Mouse (Mus musculus): Measurements from ENCODE around the gene Elmo1. TPM values are rescaled to one million over a fixed set of nuclear protein-coding genes. Genes with fewer than 3 reads are reported as not detected.

The Elmo1 gene
- total and polyA plus RNA-seq, 2 experiments, result 1.2 to 6.7 TPM

DNA sequence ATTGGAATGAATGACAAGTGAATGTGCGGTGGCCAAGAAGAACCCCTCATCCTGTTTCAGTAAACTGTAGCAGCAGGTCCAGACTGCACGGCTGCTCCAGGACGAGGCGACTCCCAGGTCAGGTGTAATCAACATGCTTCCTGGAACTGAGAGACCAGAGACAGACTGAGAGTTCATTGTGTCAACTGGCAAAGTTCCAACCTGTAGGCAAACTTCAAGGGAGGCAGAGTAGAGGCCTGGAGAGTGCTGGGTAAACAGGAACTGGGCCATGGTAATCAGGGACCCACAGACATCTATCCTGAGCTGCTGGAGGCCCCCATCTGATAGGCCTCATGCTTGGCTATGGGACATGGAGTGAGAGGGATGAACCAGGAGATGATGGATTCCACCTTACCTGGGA is 57.3 kb downstream of the Elmo1 start:
- DNase-seq (ENCODE audit: extremely low read depth, low read depth, low spot score), result peak; percentile 81
- Histone ChIP-seq H3K4me3 (ENCODE audit: insufficient read depth, low read depth, low read length) (no peak overlapping the region), H3K27ac (replicated peaks; ENCODE audit: insufficient read depth, low read depth, low read length) (no peak overlapping the region), H3K9ac (ENCODE audit: low read depth, low read length) (no peak overlapping the region), H3K79me2 (ENCODE audit: control insufficient read depth, insufficient read depth, low read length) (no peaks in the 10 kb centered on the region), H3K36me3 (ENCODE audit: control insufficient read depth, insufficient read depth, low read length) (no peaks in the 10 kb centered on the region), H3K27me3 (ENCODE audit: control insufficient read depth, insufficient read depth, low read length) (no peaks in the 10 kb centered on the region), H3K4me1 (ENCODE audit: control insufficient read depth, insufficient read depth, low read length) (peaks cover 4% of the 10 kb centered on the region; the same call in 1 of the 2 replicates)
- TF ChIP-seq CTCF (IDR thresholded peaks at IDR 0.05; ENCODE audit: low read depth, low read length), result no peak
- TF ChIP-seq POLR2A (IDR thresholded peaks at IDR 0.05; ENCODE audit: extremely low read depth, insufficient read depth, low read length), result no peak
- WGBS, result 13% methylated on average over 4 of the region's 4 CpGs

GRCm38 (mm10) chr13:20150130-20150835 is 59.9 kb downstream of the Elmo1 start:
- H3K79me2 ChIP-seq (ENCODE audit: control insufficient read depth, insufficient read depth, low read length), result no peaks in the 10 kb centered on the region
- H3K27ac ChIP-seq (replicated peaks; ENCODE audit: insufficient read depth, low read depth, low read length), result no peak overlapping the region
- 85% methylated on average over 11 of the region's 11 CpGs for WGBS
- DNase-seq (ENCODE audit: extremely low read depth, low read depth, low spot score), result no peak
- peaks cover 4% of the 10 kb centered on the region; the same call in 1 of the 2 replicates for H3K4me1 ChIP-seq (ENCODE audit: control insufficient read depth, insufficient read depth, low read length)
- no peak overlapping the region for H3K9ac ChIP-seq (ENCODE audit: low read depth, low read length)
- TF ChIP-seq POLR2A (IDR thresholded peaks at IDR 0.05; ENCODE audit: extremely low read depth, insufficient read depth, low read length) (no peak), CTCF (IDR thresholded peaks at IDR 0.05; ENCODE audit: low read depth, low read length) (no peak)
- H3K27me3 ChIP-seq (ENCODE audit: control insufficient read depth, insufficient read depth, low read length), result no peaks in the 10 kb centered on the region
- H3K36me3 ChIP-seq (ENCODE audit: control insufficient read depth, insufficient read depth, low read length), result no peaks in the 10 kb centered on the region
- no peak overlapping the region for H3K4me3 ChIP-seq (ENCODE audit: insufficient read depth, low read depth, low read length)

- H3K27me3 ChIP-seq (ENCODE audit: control insufficient read depth, insufficient read depth, low read length), result no peaks in the 10 kb centered on the region
- H3K79me2 ChIP-seq (ENCODE audit: control insufficient read depth, insufficient read depth, low read length), result no peaks in the 10 kb centered on the region
- DNase-seq (ENCODE audit: extremely low read depth, low read depth, low spot score), result no peak
- 78% methylated on average over 4 of the region's 4 CpGs for WGBS
- no peak overlapping the region for H3K9ac ChIP-seq (ENCODE audit: low read depth, low read length)
- no peak for TF ChIP-seq POLR2A (IDR thresholded peaks at IDR 0.05; ENCODE audit: extremely low read depth, insufficient read depth, low read length)
- no peak for TF ChIP-seq CTCF (IDR thresholded peaks at IDR 0.05; ENCODE audit: low read depth, low read length)
- H3K27ac ChIP-seq (replicated peaks; ENCODE audit: insufficient read depth, low read depth, low read length), result no peak overlapping the region
- no peaks in the 10 kb centered on the region for H3K36me3 ChIP-seq (ENCODE audit: control insufficient read depth, insufficient read depth, low read length)
- H3K4me3 ChIP-seq (ENCODE audit: insufficient read depth, low read depth, low read length), result no peak overlapping the region
- H3K4me1 ChIP-seq (ENCODE audit: control insufficient read depth, insufficient read depth, low read length), result peaks cover 4% of the 10 kb centered on the region; the same call in 1 of the 2 replicates
Measured at GRCm38 (mm10) chr13:20151302-20151978, 61.0 kb downstream of the Elmo1 start.

DNA sequence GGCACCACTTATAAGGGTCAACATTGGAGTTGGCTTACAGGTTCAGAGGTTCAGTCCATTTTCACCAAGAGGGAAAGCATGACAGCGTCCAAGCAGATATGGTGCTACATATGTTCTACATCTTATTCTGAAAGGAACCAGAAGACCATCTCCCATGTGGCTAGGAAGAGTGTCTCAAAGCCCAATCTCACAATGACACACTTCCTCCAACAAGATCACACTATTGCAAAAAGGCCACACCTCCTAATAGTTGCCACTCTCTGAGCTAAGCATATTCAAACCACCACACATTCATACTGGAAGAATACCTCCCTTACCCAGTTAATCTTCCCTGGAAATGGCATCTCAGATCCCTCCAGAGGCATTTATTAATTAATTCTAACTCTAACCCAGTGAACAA is 66.7 kb downstream of the Elmo1 start:
- TF ChIP-seq CTCF (IDR thresholded peaks at IDR 0.05; ENCODE audit: low read depth, low read length), result no peak
- TF ChIP-seq POLR2A (IDR thresholded peaks at IDR 0.05; ENCODE audit: extremely low read depth, insufficient read depth, low read length), result no peak
- 70% methylated on average over 1 of the region's 1 CpGs for WGBS
- H3K27me3 ChIP-seq (ENCODE audit: control insufficient read depth, insufficient read depth, low read length), result no peaks in the 10 kb centered on the region

GRCm38 (mm10) chr13:20157529-20157928 is 67.1 kb downstream of the Elmo1 start:
- TF ChIP-seq POLR2A (IDR thresholded peaks at IDR 0.05; ENCODE audit: extremely low read depth, insufficient read depth, low read length) (no peak), CTCF (IDR thresholded peaks at IDR 0.05; ENCODE audit: low read depth, low read length) (no peak)
- Histone ChIP-seq H3K27me3 (ENCODE audit: control insufficient read depth, insufficient read depth, low read length) (no peaks in the 10 kb centered on the region), H3K27ac (replicated peaks; ENCODE audit: insufficient read depth, low read depth, low read length) (no peak overlapping the region), H3K9ac (ENCODE audit: low read depth, low read length) (no peak overlapping the region), H3K4me3 (ENCODE audit: insufficient read depth, low read depth, low read length) (no peak overlapping the region), H3K36me3 (ENCODE audit: control insufficient read depth, insufficient read depth, low read length) (no peaks in the 10 kb centered on the region), H3K4me1 (ENCODE audit: control insufficient read depth, insufficient read depth, low read length) (no peaks in the 10 kb centered on the region), H3K79me2 (ENCODE audit: control insufficient read depth, insufficient read depth, low read length) (no peaks in the 10 kb centered on the region)
- 68% methylated on average over 5 of the region's 5 CpGs for WGBS
- no peak for DNase-seq (ENCODE audit: extremely low read depth, low read depth, low spot score)

More for the DNA sequence above, 66.7 kb downstream of the Elmo1 start:
- no peaks in the 10 kb centered on the region for H3K79me2 ChIP-seq (ENCODE audit: control insufficient read depth, insufficient read depth, low read length)
- H3K4me3 ChIP-seq (ENCODE audit: insufficient read depth, low read depth, low read length), result no peak overlapping the region
- no peak overlapping the region for H3K27ac ChIP-seq (replicated peaks; ENCODE audit: insufficient read depth, low read depth, low read length)
- no peak overlapping the region for H3K9ac ChIP-seq (ENCODE audit: low read depth, low read length)
- H3K4me1 ChIP-seq (ENCODE audit: control insufficient read depth, insufficient read depth, low read length), result no peaks in the 10 kb centered on the region
- DNase-seq (ENCODE audit: extremely low read depth, low read depth, low spot score), result no peak
- no peaks in the 10 kb centered on the region for H3K36me3 ChIP-seq (ENCODE audit: control insufficient read depth, insufficient read depth, low read length)

Measured in liver, adult 2 months (tissue).